Mouse (Mus musculus): Measurements from ENCODE around the gene C530008M17Rik. TPM values are rescaled to one million over a fixed set of nuclear protein-coding genes. Genes with fewer than 3 reads are reported as not detected.
A peak's percentile ranks its signal among the peaks of the same experiment; 100 is the strongest.

C530008M17Rik gene
- polyA plus RNA-seq, 1 experiment from 2014 or later, result 15.8 TPM

DNA sequence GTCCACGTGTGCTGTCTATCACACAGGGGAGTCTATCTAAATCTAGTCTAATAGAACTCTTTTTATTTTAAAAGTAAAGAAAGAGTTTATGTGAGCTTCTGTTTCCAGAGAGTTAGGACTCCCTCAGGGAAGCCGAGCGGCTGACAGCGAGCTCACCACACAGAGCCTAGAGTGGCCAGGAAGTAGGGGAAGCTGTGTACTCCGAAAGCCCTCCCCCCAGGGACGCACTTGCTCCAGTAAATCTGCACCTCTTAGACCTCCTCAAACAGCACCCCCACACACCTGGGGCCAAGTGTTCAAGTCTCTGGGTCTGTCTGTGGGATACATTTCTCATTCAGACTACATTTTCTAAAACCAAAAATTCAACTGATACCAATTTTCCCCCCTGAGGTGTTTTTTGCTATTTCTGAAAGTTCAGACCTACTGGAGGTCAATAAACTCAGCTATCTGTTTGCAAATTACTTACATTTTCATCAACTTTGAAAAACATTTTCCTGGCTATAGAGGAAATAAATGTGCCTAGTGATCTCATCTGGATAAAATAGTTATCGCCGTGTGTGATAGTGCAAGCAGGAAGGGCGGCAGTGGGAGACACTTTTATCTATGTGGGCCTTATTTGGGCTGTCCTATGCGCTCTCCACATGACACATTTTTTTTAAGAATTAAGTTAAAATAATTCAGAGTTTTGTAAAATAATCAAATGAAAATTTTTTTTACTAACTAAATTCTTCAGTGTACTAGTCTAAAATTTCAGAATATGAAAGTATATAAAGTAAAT, 11.0 kb upstream of the C530008M17Rik start:
- Histone ChIP-seq H3K9ac (no peak overlapping the region), H3K36me3 (peaks cover 5% of the 10 kb centered on the region; the same call in 1 of the 2 replicates), H3K4me3 (replicated peaks) (no peak overlapping the region), H3K4me2 (no peak overlapping the region), H3K4me1 (no peaks in the 10 kb centered on the region), H3K27ac (no peak overlapping the region), H3K9me3 (no peaks in the 10 kb centered on the region), H3K27me3 (replicated peaks) (no peaks in the 10 kb centered on the region)
- ATAC-seq (ENCODE audit: insufficient read depth, low FRiP score, low read depth), result no peak
- 90% methylated on average over 10 of the region's 10 CpGs for WGBS

- 55% methylated on average over 4 of the region's 4 CpGs for WGBS
- no peak for ATAC-seq (ENCODE audit: insufficient read depth, low FRiP score, low read depth)
- no peaks in the 10 kb centered on the region for H3K4me1 ChIP-seq
- H3K9me3 ChIP-seq, result no peaks in the 10 kb centered on the region
- H3K27me3 ChIP-seq (replicated peaks), result no peaks in the 10 kb centered on the region
- no peaks in the 10 kb centered on the region for H3K36me3 ChIP-seq
- no peak overlapping the region for H3K4me3 ChIP-seq (replicated peaks)
- H3K9ac ChIP-seq, result no peak overlapping the region
- H3K4me2 ChIP-seq, result no peak overlapping the region
- H3K27ac ChIP-seq, result no peak overlapping the region
Observed at GRCm38 (mm10) chr5:76649897-76650296, 6.4 kb upstream of the C530008M17Rik start.

DNA sequence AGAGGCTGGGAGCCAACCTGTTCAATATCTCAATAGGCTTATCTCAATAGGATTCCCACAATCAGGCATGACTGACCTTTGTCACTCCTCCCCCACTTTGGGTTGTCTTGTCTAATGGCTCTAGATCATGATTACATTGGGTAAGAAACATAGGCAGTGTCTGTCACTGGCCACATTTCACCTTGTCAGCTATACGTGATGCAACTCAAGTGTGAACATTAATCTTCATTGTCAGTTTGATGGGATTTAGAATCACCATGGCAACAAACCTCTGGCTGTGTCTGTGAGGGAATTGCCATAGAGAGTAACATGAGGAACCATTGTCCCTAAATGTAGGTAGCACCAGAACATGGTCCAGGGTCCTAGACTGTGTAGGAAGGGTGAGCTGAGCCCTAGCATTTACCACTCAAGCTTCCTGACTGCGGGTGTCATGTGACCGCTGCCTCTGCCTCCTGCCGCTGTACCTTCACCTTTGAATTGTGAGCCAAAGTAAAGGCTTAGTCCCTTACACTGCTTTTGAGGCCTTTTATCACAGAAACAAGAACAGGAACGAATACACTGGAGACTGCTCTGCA, 5.1 kb upstream of the C530008M17Rik start:
- Histone ChIP-seq H3K9ac (no peak overlapping the region), H3K27me3 (replicated peaks) (no peaks in the 10 kb centered on the region), H3K36me3 (no peaks in the 10 kb centered on the region), H3K4me3 (replicated peaks) (no peak overlapping the region), H3K27ac (no peak overlapping the region), H3K4me1 (no peaks in the 10 kb centered on the region), H3K4me2 (no peak overlapping the region), H3K9me3 (no peaks in the 10 kb centered on the region)
- ATAC-seq (ENCODE audit: insufficient read depth, low FRiP score, low read depth), result no peak
- 66% methylated on average over 5 of the region's 5 CpGs for WGBS

DNA sequence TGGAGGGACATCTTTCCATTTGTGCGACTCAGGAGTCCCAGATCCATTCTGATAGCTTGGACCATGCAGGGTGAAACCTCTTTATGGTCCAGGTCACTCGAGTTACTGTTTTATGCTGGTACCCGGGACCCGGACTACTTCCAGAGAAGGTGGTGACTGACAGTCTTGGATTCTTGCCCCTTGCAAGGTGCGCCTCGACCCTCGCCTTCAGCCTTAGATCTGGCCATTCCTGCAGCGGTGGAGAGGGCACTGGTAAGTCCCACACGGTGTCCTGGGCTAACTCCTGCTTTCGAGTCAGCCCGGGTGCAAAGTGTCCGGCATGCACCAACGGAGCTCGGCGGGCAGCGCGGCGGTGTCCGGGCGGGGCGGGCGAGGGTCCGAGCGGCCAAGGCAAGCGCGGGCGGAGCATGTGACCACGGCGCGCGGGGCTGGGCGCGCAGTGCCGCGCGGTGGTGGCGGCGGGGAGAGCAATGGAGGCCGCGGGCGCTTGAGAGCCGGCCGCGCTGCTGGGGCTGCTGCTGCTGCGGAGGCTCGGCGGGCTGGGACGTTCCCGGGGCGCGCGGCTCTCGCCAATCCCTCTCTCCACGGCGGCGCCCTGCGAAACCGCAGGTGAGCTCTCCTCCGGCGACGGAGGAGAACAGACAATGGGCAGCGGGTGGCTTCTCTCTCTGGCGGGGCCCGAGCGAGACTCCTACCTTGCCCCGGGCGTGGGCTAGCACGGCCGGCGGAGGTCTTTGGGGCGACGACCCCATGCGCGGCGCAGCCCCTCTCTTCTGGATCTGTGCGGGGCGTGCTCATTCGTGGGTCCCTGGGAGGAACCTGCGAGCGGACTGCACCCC, 1.2 kb downstream of the C530008M17Rik start:
- Histone ChIP-seq H3K9ac (peak overlapping the region; percentile 48), H3K4me2 (peak overlapping the region; percentile 98), H3K9me3 (no peaks in the 10 kb centered on the region), H3K36me3 (no peaks in the 10 kb centered on the region), H3K4me1 (peaks cover 10% of the 10 kb centered on the region; the same call in 1 of the 2 replicates), H3K4me3 (replicated peaks) (peak overlapping the region; percentile 65), H3K27me3 (replicated peaks) (no peaks in the 10 kb centered on the region), H3K27ac (peak overlapping the region; percentile 46)
- 1% methylated on average over 71 of the region's 80 CpGs for WGBS
- peak; percentile 83 for ATAC-seq (ENCODE audit: insufficient read depth, low FRiP score, low read depth)

DNA sequence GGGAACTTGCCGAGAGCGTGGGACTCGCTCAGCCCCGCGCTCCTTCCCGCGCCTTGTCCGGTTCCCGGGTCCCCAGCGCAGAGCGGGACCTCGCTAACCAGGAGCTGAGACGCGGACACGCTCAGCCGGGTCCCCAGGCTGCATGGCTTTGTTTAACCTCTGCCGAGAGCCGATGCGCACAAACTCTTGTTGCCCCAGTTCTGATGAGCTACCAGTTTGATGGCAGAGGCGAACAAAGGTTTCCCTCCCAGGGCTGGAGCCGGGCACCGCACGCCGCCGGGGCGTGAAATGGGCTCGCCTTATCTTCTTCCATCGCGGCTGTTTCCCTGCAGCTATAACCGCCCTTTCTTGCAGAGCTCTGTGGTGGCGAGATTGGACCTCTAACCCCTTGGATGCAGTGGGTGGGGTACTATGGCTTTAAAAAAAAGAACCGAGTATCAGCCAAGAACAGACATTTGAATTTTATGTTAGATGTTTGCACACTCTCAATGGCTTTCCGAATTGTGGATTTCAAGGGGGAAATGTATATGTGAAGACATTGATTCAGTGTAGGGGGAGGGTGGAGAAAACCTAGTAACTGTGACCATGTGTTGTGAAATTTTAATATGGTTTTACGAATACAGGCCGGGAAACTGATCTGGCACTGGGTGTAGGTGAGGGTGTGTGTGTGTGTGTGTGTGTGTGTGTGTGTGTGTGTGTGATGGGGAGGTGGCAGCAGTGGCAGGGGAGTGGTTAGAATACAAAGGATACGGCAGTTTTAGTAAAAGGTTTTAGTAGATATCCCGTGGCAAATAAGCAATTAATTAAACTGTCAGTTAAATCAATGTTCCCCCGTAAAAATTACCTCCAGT, 2.0 kb downstream of the C530008M17Rik start:
- Histone ChIP-seq H3K27me3 (replicated peaks) (no peaks in the 10 kb centered on the region), H3K4me1 (peaks cover 10% of the 10 kb centered on the region; the same call in 1 of the 2 replicates), H3K4me2 (peak overlapping the region; percentile 98), H3K9ac (peak overlapping the region; percentile 48), H3K4me3 (replicated peaks) (peak overlapping the region; percentile 65), H3K27ac (peak overlapping the region; percentile 46), H3K9me3 (no peaks in the 10 kb centered on the region), H3K36me3 (no peaks in the 10 kb centered on the region)
- 1% methylated on average over 38 of the region's 38 CpGs for WGBS
- ATAC-seq (ENCODE audit: insufficient read depth, low FRiP score, low read depth), result peak; percentile 84

- H3K27me3 ChIP-seq (replicated peaks), result no peaks in the 10 kb centered on the region
- no peaks in the 10 kb centered on the region for H3K9me3 ChIP-seq
- peaks cover 10% of the 10 kb centered on the region; the same call in 1 of the 2 replicates for H3K4me1 ChIP-seq
- H3K9ac ChIP-seq, result no peak overlapping the region
- H3K36me3 ChIP-seq, result no peaks in the 10 kb centered on the region
- no peak overlapping the region for H3K27ac ChIP-seq
- H3K4me2 ChIP-seq, result no peak overlapping the region
- no peak for ATAC-seq (ENCODE audit: insufficient read depth, low FRiP score, low read depth)
- H3K4me3 ChIP-seq (replicated peaks), result no peak overlapping the region
- 85% methylated on average over 8 of the region's 8 CpGs for WGBS
Observed at GRCm38 (mm10) chr5:76659958-76660635, 3.8 kb downstream of the C530008M17Rik start.

DNA sequence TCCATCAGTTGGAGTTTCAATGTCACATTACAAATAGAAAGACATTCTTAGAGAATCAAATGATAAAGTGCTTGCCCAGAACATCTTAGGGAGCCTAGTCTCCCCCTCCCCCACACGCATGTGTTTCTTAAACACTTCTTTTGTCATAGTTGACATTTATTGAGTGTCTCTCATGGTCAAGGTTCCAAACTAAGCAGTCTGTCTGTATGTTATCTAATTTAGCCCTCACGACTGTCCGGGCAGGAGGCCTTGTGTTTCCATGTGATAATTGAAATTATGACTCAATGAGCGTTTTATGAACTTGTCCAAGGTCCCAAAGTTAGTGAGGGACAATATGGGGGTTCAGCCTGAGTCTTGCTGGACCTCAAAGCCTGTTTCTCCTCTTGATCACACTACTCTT, 5.0 kb downstream of the C530008M17Rik start:
- no peaks in the 10 kb centered on the region for H3K27me3 ChIP-seq (replicated peaks)
- H3K4me3 ChIP-seq (replicated peaks), result no peak overlapping the region
- no peak for ATAC-seq (ENCODE audit: insufficient read depth, low FRiP score, low read depth)
- H3K27ac ChIP-seq, result no peak overlapping the region
- H3K9ac ChIP-seq, result no peak overlapping the region
- 63% methylated on average over 4 of the region's 4 CpGs for WGBS
- H3K9me3 ChIP-seq, result no peaks in the 10 kb centered on the region
- no peak overlapping the region for H3K4me2 ChIP-seq
- H3K4me1 ChIP-seq, result peaks cover 10% of the 10 kb centered on the region; the same call in 1 of the 2 replicates
- no peaks in the 10 kb centered on the region for H3K36me3 ChIP-seq

DNA sequence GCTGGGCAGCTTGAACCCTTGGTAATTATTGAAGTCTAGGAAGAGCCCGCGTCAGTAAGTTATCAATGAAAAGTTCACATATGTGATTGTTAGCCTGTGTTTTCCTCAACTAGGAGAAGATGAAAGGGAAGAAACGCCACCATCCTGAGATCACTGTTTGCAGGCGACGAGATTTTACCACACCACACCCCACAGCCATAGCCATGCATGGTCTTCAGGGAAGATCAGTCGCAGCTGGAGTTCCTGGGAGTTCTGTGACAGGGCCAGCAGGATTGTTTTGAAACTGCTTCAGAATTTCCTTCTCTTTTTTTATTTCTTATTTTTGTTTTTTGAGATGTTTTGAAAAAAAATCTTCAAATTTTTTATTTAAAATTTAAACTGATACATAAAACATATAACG, 8.6 kb downstream of the C530008M17Rik start:
- no peak for ATAC-seq (ENCODE audit: insufficient read depth, low FRiP score, low read depth)

GRCm38 (mm10) chr5:76665421-76665820, 9.1 kb downstream of the C530008M17Rik start:
- H3K4me3 ChIP-seq (replicated peaks), result no peak overlapping the region
- H3K27ac ChIP-seq, result no peak overlapping the region
- WGBS, result 15% methylated on average over 7 of the region's 7 CpGs
- no peaks in the 10 kb centered on the region for H3K9me3 ChIP-seq
- H3K9ac ChIP-seq, result no peak overlapping the region
- ATAC-seq (ENCODE audit: insufficient read depth, low FRiP score, low read depth), result no peak
- no peaks in the 10 kb centered on the region for H3K27me3 ChIP-seq (replicated peaks)
- no peak overlapping the region for H3K4me2 ChIP-seq
- peaks cover 4% of the 10 kb centered on the region; the same call in 1 of the 2 replicates for H3K4me1 ChIP-seq
- no peaks in the 10 kb centered on the region for H3K36me3 ChIP-seq

More for the DNA sequence above, 8.6 kb downstream of the C530008M17Rik start:
- Histone ChIP-seq H3K27ac (no peak overlapping the region), H3K4me1 (peaks cover 7% of the 10 kb centered on the region; the same call in 1 of the 2 replicates), H3K9ac (no peak overlapping the region), H3K9me3 (no peaks in the 10 kb centered on the region), H3K4me3 (replicated peaks) (no peak overlapping the region), H3K4me2 (no peak overlapping the region), H3K36me3 (no peaks in the 10 kb centered on the region), H3K27me3 (replicated peaks) (no peaks in the 10 kb centered on the region)
- 60% methylated on average over 7 of the region's 7 CpGs for WGBS

DNA sequence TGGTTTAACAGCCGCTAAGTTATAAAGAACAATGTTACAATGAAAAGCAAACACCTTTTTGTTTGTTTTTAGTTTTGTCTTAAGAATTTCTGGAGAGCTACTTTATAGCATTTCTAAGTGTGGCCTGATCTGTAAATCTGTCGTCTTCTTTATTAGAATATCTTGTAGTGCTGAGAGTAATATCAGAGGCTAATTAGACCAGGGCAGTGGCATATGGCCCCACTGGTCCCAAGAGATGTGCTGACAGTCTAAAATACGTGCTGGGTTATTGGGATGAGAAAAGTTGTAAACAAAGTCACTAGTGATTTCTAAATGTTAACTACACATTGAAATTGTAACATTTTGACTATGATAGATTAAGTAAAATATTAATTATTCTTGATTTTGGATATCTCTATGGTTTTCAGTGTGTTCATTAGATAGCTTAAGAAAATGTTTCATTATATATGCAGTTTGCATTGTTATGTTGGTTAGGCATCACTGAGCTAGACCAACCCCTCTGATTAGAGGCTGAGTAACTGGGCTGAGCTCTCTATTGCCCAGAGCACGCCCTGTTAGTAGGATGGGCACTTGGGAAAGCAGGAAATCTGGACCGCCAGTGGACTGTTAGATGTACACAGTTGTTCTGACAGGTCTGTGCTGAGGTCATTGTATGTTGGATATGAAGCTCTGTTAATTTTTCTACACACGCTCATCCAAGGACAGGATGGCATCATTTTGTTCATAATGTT, 9.9 kb downstream of the C530008M17Rik start:
- WGBS, result 74% methylated on average over 6 of the region's 6 CpGs
- no peaks in the 10 kb centered on the region for H3K36me3 ChIP-seq
- H3K9ac ChIP-seq, result no peak overlapping the region
- H3K4me2 ChIP-seq, result no peak overlapping the region
- no peaks in the 10 kb centered on the region for H3K27me3 ChIP-seq (replicated peaks)
- no peak overlapping the region for H3K4me3 ChIP-seq (replicated peaks)
- ATAC-seq (ENCODE audit: insufficient read depth, low FRiP score, low read depth), result no peak
- H3K27ac ChIP-seq, result no peak overlapping the region
- no peaks in the 10 kb centered on the region for H3K9me3 ChIP-seq
- H3K4me1 ChIP-seq, result peaks cover 4% of the 10 kb centered on the region; the same call in 1 of the 2 replicates

Measured in stomach, embryonic 15.5 days (tissue).